Mouse (Mus musculus) olfactory bulb, adult 2 months (tissue): ENCODE results near the gene Rab5if. TPM values are rescaled to one million over a fixed set of nuclear protein-coding genes. Genes with fewer than 3 reads are reported as not detected.
"Not testable (repeated sequence)": the region's sequence is repeated elsewhere in the genome, so short reads cannot be mapped to it uniquely, and the experiment has no call there.

Source experiments
- H3K27ac ChIP-seq: fragments of 200-500 bp; 2 replicates; pipeline ENCODE4 v1.5.1; 2012; ENCODE audit warnings: low read depth, low read length; ENCODE audit not compliant: insufficient read depth
- H3K4me1 ChIP-seq: fragments of 200-500 bp; 2 replicates; pipeline ENCODE4 v1.6.1; 2012; ENCODE audit warnings: low read length; ENCODE audit not compliant: control insufficient read depth, insufficient read depth
- H3K4me3 ChIP-seq: fragments of 200-500 bp; 2 replicates; pipeline ENCODE4 v1.5.1; 2012; ENCODE audit warnings: mild to moderate bottlenecking, low read depth, low read length, moderate library complexity; ENCODE audit not compliant: insufficient read depth
- CTCF ChIP-seq: fragments of 200-500 bp; IDR thresholded peaks from 2 replicates; pipeline ENCODE4 v1.5.1; 2012; ENCODE audit warnings: low read depth, mild to moderate bottlenecking, low read length, moderate library complexity; ENCODE audit not compliant: insufficient read depth
- POLR2A ChIP-seq: fragments of 200-500 bp; IDR thresholded peaks from 2 replicates; pipeline ENCODE4 v1.6.1; 2012; ENCODE audit warnings: mild to moderate bottlenecking, low read depth, low read length, moderate library complexity; ENCODE audit not compliant: insufficient read depth
- WGBS: fragments of 180-500 bp; shearing (Covaris S2); methylation state at CpG from one replicate; pipeline ENCODE4 v1.1.7; 2018; 5-methylcytosine and 5-hydroxymethylcytosine counted together
- polyA plus RNA-seq: library from polyadenylated mRNA; stranded (reverse); fragments of >200 nt; gene quantifications from 2 replicates; pipeline ENCODE4 v1.2.4, GENCODE M21; 2012; ENCODE audit warnings: low replicate concordance; ENCODE audit not compliant: missing spikeins, insufficient read depth, insufficient read length

Rab5if gene
- polyA plus RNA-seq, 1 experiment, result not detected

GRCm38 (mm10) chr2:156850505-156850904 lies 12.4 kb upstream of the Rab5if start:
- no peak for TF ChIP-seq CTCF
- no peak for TF ChIP-seq POLR2A
- H3K27ac ChIP-seq, result no peak overlapping the region
- H3K4me3 ChIP-seq, result no peak overlapping the region
- 93% methylated on average over 5 of the region's 5 CpGs for WGBS
- H3K4me1 ChIP-seq, result no peaks in the 10 kb centered on the region

- H3K4me1 ChIP-seq, H3K4me3 ChIP-seq: not testable (repeated sequence)
- 35% methylated on average over 9 of the region's 13 CpGs for WGBS
Observed at GRCm38 (mm10) chr2:156853584-156853983, 9.3 kb upstream of the Rab5if start.

GRCm38 (mm10) chr2:156853999-156854771 lies 8.7 kb upstream of the Rab5if start:
- H3K4me3 ChIP-seq, H3K27ac ChIP-seq, H3K4me1 ChIP-seq: not testable (repeated sequence)
- WGBS, result 27% methylated on average over 13 of the region's 13 CpGs

More at GRCm38 (mm10) chr2:156853584-156853983, 9.3 kb upstream of the Rab5if start:
- not testable (repeated sequence) for H3K27ac ChIP-seq

DNA sequence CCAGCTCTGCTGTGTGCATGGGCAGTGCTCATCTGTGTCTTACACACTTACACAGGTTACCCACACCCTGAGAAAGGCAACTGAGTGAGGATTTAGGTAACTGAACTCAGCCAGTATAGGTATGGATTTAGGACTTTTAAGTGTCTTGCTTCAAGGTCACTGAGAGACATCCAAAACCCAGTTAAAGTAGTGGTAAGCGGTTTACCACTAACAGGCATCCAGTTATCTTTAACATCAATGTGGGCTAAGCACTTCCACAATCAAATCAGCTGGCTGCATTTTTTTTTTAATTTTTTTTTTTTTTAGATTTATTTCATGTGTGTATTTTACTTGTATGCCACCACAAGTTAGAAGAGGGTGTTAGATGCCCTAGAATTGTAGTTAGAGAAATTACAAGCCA lies 6.6 kb upstream of the Rab5if start:
- no peaks in the 10 kb centered on the region for H3K4me1 ChIP-seq
- 96% methylated on average over 1 of the region's 1 CpGs for WGBS
- no peak overlapping the region for H3K27ac ChIP-seq
- TF ChIP-seq POLR2A (no peak), CTCF (no peak)
- H3K4me3 ChIP-seq, result no peak overlapping the region

DNA sequence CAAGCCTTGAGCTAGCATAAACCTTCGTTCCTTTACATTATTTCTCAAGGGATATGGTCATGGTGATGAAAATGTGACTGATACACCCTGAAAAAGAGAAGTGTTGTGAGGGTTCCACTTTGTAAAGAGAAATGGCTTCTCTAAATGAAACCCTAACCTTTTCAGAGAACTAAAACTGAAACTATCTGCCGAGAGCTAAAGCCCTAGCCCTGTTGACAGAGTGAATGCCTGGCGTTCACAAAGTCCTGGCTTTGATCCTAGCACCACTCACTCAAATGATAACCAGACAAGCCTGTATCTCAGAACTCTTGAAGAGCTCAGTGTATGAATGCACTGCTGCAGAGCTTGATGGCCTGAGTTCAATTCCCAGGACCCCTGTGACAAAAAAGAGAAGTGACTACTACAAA lies 5.5 kb upstream of the Rab5if start:
- WGBS, result 67% methylated on average over 3 of the region's 3 CpGs
- Histone ChIP-seq H3K4me1 (no peaks in the 10 kb centered on the region), H3K4me3 (no peak overlapping the region), H3K27ac (no peak overlapping the region)
- no peak for TF ChIP-seq POLR2A
- TF ChIP-seq CTCF, result no peak

- no peak within 1 kb of the TSS for H3K27ac ChIP-seq
- no peaks in the 10 kb centered on the region for H3K4me1 ChIP-seq
- no peak within 1 kb of the TSS for H3K4me3 ChIP-seq
- TF ChIP-seq CTCF, result no peak
- TF ChIP-seq POLR2A, result no peak
- WGBS, result 90% methylated on average over 2 of the region's 2 CpGs
Observed at GRCm38 (mm10) chr2:156857835-156858234, 5.1 kb upstream of the Rab5if start, which contains the start of gene 4930518I15Rik. TSS of gene 4930518I15Rik (minus strand) at chr2:156857946.

DNA sequence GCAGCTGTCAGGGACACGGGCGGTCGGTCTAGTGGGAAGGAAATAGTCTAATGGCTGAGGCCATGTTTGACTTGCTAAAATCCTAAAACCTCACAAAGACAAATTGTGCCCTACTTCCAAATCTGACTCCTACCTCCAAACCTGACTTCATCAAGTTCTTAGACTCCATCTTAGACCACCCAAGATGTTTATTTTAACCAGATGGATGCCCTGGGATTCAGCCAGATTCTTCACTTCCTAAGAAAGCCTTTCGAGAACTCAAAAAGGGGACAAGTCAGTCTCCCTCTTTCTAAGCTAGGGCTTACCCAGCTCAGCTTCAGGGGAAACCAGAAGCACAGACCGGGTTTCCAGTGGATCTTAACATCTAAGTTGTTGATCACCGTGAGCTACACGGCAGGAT lies 4.3 kb upstream of the Rab5if start:
- Histone ChIP-seq H3K27ac (no peak overlapping the region), H3K4me1 (no peaks in the 10 kb centered on the region), H3K4me3 (no peak overlapping the region)
- WGBS, result 77% methylated on average over 7 of the region's 7 CpGs
- TF ChIP-seq CTCF (no peak), POLR2A (no peak)

DNA sequence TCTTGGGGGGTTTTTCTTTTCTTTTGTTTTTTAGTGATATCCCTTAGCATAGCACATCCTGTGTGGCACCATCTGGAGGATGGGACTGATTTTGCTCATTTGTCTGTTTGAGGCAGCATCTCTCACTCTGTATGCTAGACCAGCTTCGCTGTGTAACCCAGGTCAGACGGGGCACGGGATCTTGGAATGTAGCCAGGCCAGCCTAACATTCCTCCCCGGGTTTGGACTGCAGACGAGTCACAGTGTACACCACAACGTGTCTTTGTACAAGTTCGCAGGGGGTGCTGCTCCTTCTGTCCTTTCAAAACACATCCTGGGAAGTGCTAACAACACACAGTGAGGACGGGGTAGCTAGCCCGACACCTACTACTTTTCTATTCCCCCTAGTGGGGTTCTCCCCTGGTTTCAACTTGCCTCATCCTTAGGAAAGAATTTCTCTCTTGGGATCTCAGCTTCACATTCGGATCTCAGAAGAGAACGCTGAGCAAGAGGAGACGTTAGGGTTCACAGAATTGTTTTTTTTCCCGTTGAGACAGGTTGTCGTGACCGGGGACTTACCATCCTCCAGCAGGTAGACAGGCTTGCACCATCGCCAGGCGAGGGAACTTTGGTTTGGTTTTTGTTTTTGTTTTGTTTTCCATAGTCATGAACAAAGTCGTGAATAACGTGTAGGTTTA lies 749 bp upstream of the Rab5if start:
- Histone ChIP-seq H3K4me1 (peaks cover 2% of the 10 kb centered on the region; the same call in 1 of the 2 replicates), H3K27ac (peak overlapping the region; percentile 7; the same call in 1 of the 2 replicates), H3K4me3 (peak overlapping the region; percentile 63)
- WGBS, result under 1% methylated on average over 19 of the region's 19 CpGs
- TF ChIP-seq CTCF, result no peak
- TF ChIP-seq POLR2A, result no peak

GRCm38 (mm10) chr2:156863487-156864160 lies 696 bp downstream of the Rab5if start:
- Histone ChIP-seq H3K4me1 (peaks cover 2% of the 10 kb centered on the region; the same call in 1 of the 2 replicates), H3K4me3 (peak overlapping the region; percentile 98), H3K27ac (0 out of 2 replicates have a peak overlapping the region, but pooled peaks have one; percentile 67)
- 2% methylated on average over 28 of the region's 28 CpGs for WGBS
- TF ChIP-seq POLR2A, result no peak
- TF ChIP-seq CTCF, result no peak
